Mouse (Mus musculus) B cell, adult 62 days (primary cell): Measurements from ENCODE around the gene Olfr638. TPM values are rescaled to one million over a fixed set of nuclear protein-coding genes. Genes with fewer than 3 reads are reported as not detected.

ENCODE experiments used
- total RNA-seq: library from RNA; stranded (reverse); gene quantifications from 4 replicates; pipeline ENCODE4 v1.2.4, GENCODE M21; 2023

Gene Olfr638
- total RNA-seq: not detected in 4 replicates

DNA sequence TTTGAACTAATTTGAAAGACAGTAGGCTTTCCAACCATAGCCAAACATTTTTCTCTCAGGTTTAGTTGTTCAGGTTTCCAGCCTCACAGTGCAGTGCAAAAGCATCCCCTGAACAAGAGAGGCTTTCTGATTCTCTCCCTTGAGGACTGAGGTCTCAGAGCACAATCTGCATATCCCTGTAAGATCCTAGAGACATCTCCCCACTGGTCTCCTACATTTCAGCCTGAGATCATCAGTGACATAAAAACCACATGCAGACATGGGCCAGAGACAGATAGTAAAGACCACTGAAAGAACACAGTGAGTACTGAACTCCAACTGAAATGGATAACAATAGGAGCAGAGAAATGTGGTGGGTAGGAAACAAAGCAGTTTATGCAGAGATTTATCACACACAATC lies at the start of gene Olfr638:
Gene Olfr638 (plus strand): TSS at position 301 of the 400 bp plus-strand sequence.

DNA sequence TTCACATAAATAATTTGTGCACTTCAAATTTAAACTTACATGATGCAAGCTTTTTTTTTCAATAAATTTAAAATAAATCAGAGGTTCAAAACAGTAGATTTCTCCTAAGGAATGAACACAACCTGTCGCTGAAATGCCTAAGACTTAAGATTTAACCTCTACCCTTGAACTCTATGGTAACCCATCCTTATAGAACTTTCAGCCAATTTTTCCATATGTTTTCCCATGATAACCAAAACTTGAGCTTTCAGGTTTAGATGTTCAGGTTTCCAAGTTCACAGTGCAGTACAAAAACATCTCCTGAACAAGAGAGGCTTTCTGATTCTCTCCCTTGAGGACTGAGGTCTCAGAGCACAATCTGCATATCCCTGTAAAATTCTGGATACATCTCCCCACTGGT lies 27.7 kb upstream of the Olfr638 start, which contains the start of gene Olfr635:
Gene Olfr635 (plus strand): TSS at position 301 of the 400 bp plus-strand sequence.

DNA sequence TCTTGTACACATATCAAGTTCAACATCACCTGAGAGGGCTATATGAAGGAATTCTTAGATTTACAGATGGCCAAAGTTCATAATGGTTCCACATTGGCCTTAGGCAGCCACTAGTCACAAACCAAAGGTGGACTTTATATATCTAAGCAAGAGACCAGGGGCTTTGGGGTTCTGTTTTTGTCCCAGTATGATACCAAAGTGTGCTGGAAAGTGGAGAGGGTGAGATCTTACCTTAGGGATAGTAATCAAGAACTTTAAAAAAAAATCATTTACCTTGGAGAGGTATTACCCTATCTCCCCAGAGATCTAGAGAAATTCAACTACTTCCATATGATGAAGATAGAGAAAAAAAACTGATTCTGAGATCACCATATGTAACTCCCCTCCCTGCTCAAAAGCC lies 18.7 kb downstream of the Olfr638 start, which contains the start of gene Olfr639:
Gene Olfr639 (minus strand): TSS at position 101 of the 400 bp plus-strand sequence.

DNA sequence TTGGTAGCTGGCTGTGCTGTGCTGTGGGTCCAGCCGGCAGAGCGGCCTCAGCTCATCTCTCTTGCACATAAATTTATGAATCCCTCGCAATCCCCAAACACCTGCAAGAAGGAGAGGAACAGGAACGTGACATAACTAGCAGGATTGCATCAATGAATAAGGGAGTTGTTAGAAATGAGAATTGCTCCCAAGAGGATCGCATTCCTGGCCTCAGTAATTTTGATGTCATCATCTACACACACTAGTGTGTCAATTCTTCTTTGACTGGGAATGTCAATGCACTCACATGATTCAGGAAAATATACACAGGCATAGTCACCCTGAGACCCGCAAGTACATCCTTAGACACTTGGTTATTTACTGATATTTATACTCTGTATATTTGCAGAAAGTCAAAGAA lies 26.9 kb downstream of the Olfr638 start, which contains the start of gene Olfr640:
Gene Olfr640 (minus strand): TSS at position 101 of the 400 bp plus-strand sequence.

DNA sequence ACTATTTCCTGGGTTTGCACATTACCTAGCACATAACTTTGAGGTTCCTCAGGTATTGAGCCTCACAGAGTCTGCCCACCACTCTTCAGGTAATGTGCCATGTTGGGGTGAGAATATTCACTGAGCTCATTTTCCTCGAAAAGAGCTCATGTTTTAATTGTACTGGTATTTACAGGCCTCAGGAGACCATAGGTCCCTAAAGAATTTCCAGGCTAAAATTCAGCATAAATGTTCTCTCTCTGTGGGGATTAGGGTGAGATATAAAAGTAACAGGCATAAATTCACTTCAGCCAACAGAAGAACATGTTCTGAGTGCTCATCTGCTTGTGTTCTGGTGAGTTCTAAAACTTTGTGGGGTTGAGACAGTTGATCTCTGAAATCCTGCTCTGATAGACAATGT lies 36.6 kb downstream of the Olfr638 start, which contains the start of gene Olfr641:
Gene Olfr641 (plus strand): TSS at position 301 of the 400 bp plus-strand sequence.

DNA sequence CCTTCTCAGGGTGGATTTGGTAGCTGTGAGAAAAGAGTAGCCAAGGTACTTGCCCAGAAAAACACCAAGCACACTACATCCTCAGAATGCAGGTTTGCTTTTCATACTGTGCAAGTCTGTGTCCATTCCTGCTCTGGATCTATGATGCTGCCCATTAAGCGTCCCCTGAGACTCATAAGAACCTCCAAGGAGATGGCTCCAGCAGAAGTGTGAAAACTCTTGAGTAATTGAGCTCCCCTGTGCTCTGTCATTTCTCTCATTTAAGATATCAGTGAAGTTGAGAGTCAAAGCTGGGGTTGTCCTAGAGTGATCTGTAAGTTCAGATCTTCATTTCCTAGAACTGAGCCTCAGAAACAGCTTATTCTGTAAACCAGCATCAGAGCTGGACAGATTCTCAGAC lies 54.0 kb downstream of the Olfr638 start, which contains the start of gene Olfr642:
Gene Olfr642 (minus strand): TSS at position 101 of the 400 bp plus-strand sequence.

Other genes starting within 250 kb of the Olfr638 start
- gene Olfr630, start 241.4 kb upstream of the Olfr638 start, total RNA-seq: not detected in 4 replicates
- gene Olfr69, start 227.2 kb upstream of the Olfr638 start, total RNA-seq: not detected in 4 replicates
- gene Olfr68, start 219.0 kb upstream of the Olfr638 start, total RNA-seq: not detected in 4 replicates
- gene Olfr67, start 206.9 kb upstream of the Olfr638 start, total RNA-seq: not detected in 4 replicates
- gene Hbb-bt, start 184.8 kb upstream of the Olfr638 start, total RNA-seq: 4.4 to 21.0 TPM (median 14.7 TPM) in 4 replicates
- 43.8 to 120 TPM (median 71.7 TPM) in 4 replicates for gene Hbb-bs, start 170.7 kb upstream of the Olfr638 start, total RNA-seq
- not detected in 4 replicates for gene Hbb-bh2, start 158.2 kb upstream of the Olfr638 start, total RNA-seq
- gene Hbb-bh1, start 155.6 kb upstream of the Olfr638 start, total RNA-seq: not detected in 4 replicates
- gene Hbb-y, start 145.5 kb upstream of the Olfr638 start, total RNA-seq: not detected in 4 replicates
- not detected in 4 replicates for gene Olfr66, start 112.5 kb upstream of the Olfr638 start, total RNA-seq
- not detected in 4 replicates for gene Olfr64, start 104.3 kb upstream of the Olfr638 start, total RNA-seq
- not detected in 4 replicates for gene Olfr65, start 95.3 kb upstream of the Olfr638 start, total RNA-seq
- not detected in 4 replicates for gene Olfr631, start 69.9 kb upstream of the Olfr638 start, total RNA-seq
- gene Olfr632, start 64.4 kb upstream of the Olfr638 start, total RNA-seq: not detected in 4 replicates
- gene Olfr633, start 54.3 kb upstream of the Olfr638 start, total RNA-seq: not detected in 4 replicates
- not detected in 4 replicates for gene Olfr635, start 27.6 kb upstream of the Olfr638 start, total RNA-seq
- 0.28 TPM in 1 of 4 replicates, not detected in the others for gene Olfr639, start 18.6 kb downstream of the Olfr638 start, total RNA-seq
- not detected in 4 replicates for gene Olfr640, start 26.8 kb downstream of the Olfr638 start, total RNA-seq
- not detected in 4 replicates for gene Olfr641, start 36.7 kb downstream of the Olfr638 start, total RNA-seq
- not detected in 4 replicates for gene Olfr642, start 53.9 kb downstream of the Olfr638 start, total RNA-seq
- not detected in 4 replicates for gene 4930516K23Rik, start 62.7 kb downstream of the Olfr638 start, total RNA-seq
- not detected in 4 replicates for gene Olfr644, start 73.1 kb downstream of the Olfr638 start, total RNA-seq
- not detected in 4 replicates for gene Olfr645, start 86.7 kb downstream of the Olfr638 start, total RNA-seq
- 0.30 to 0.49 TPM (median 0.42 TPM) in 4 replicates for gene Olfr646, start 106.1 kb downstream of the Olfr638 start, total RNA-seq
- not detected in 4 replicates for gene Ubqln5, start 131.1 kb downstream of the Olfr638 start, total RNA-seq
- not detected in 4 replicates for gene Olfr643, start 138.7 kb downstream of the Olfr638 start, total RNA-seq
- gene Ubqln3, start 144.5 kb downstream of the Olfr638 start, total RNA-seq: not detected in 4 replicates
- gene Ubqlnl, start 151.8 kb downstream of the Olfr638 start, total RNA-seq: not detected in 4 replicates
- gene Olfm5, start 166.1 kb downstream of the Olfr638 start, total RNA-seq: not detected in 4 replicates
- gene Olfr648, start 184.6 kb downstream of the Olfr638 start, total RNA-seq: not detected in 4 replicates
- not detected in 4 replicates for gene Olfr649, start 197.2 kb downstream of the Olfr638 start, total RNA-seq
- 0.45 to 0.60 TPM (median 0.47 TPM) in 4 replicates for gene Trim6, start 220.0 kb downstream of the Olfr638 start, total RNA-seq
- gene Trim34a, start 245.7 kb downstream of the Olfr638 start, total RNA-seq: 53.5 to 60.3 TPM (median 54.2 TPM) in 4 replicates